Mouse (Mus musculus) heart, embryonic 11.5 days (tissue): Measurements from ENCODE around the gene Fggy. TPM values are rescaled to one million over a fixed set of nuclear protein-coding genes. Genes with fewer than 3 reads are reported as not detected.

Experiments used
- ATAC-seq: fragments of 200-750 bp; cut with Nextera tagmentation; replicated peaks from 2 replicates; pipeline ENCODE4 v1.8.0; 2017; ENCODE audit warnings: moderate library complexity; ENCODE audit not compliant: insufficient number of reproducible peaks, low FRiP score, low TSS enrichment
- H3K27ac ChIP-seq: fragments of 300-500 bp; sonication (generic); 2 replicates; pipeline ENCODE4 v1.5.1; 2014; ENCODE audit warnings: mild to moderate bottlenecking, low read depth, low read length
- H3K27me3 ChIP-seq: fragments of 300-500 bp; sonication (generic); 2 replicates; pipeline ENCODE4 v1.6.1; 2014; ENCODE audit warnings: mild to moderate bottlenecking, low read length, mixed read lengths; ENCODE audit not compliant: control insufficient read depth, insufficient read depth
- H3K36me3 ChIP-seq: fragments of 300-500 bp; sonication (generic); 2 replicates; pipeline ENCODE4 v1.6.1; 2014; ENCODE audit warnings: mild to moderate bottlenecking, low read length, moderate library complexity, mixed read lengths; ENCODE audit not compliant: control insufficient read depth, insufficient read depth
- H3K4me1 ChIP-seq: fragments of 300-500 bp; sonication (generic); 2 replicates; pipeline ENCODE4 v1.6.1; 2014; ENCODE audit warnings: low read length; ENCODE audit not compliant: control insufficient read depth, insufficient read depth
- H3K4me2 ChIP-seq: fragments of 300-500 bp; sonication (generic); 2 replicates; pipeline ENCODE4 v1.6.1; 2014; ENCODE audit warnings: mild to moderate bottlenecking, moderate library complexity
- H3K4me3 ChIP-seq: fragments of 300-500 bp; sonication (generic); 2 replicates; pipeline ENCODE4 v1.5.1; 2014; ENCODE audit warnings: low read depth, low read length
- H3K9ac ChIP-seq: fragments of 300-500 bp; sonication (generic); 2 replicates; pipeline ENCODE4 v1.6.1; 2014; ENCODE audit warnings: mild to moderate bottlenecking, low read depth, low read length, moderate library complexity
- H3K9me3 ChIP-seq: fragments of 300-500 bp; sonication (generic); replicated peaks from 2 replicates; pipeline ENCODE4 v1.6.1; 2016; ENCODE audit warnings: low read length; ENCODE audit not compliant: control insufficient read depth
- WGBS: fragments of 180-500 bp; shearing (Covaris S2); extraction: QIAGEN DNeasy Blood & Tissue Kit; methylation state at CpG from one replicate; pipeline ENCODE4 v1.1.7; 2014; ENCODE audit not compliant: insufficient replicate concordance; 5-methylcytosine and 5-hydroxymethylcytosine counted together
- polyA plus RNA-seq: library from polyadenylated mRNA; unstranded; fragments of >200 nt; fragmentation: Nextera tagmentation; extraction: Ambion mirVana; gene quantifications from 2 replicates; pipeline ENCODE4 v1.2.1, GENCODE M21; 2014

Gene Fggy
- polyA plus RNA-seq, 1 experiment from 2014 or later = 5.9 TPM

- Histone ChIP-seq H3K4me1 (0 out of 2 replicates have a peak, but pooled peaks cover 6% of the 10 kb centered on the region), H3K4me3 (no peak overlapping the region), H3K36me3 (no peaks in the 10 kb centered on the region), H3K27me3 (no peaks in the 10 kb centered on the region), H3K9me3 (no peaks in the 10 kb centered on the region), H3K9ac (no peak overlapping the region), H3K27ac (no peak overlapping the region), H3K4me2 (no peak overlapping the region)
- 83% methylated on average over 2 of the region's 2 CpGs for WGBS
- no peak for ATAC-seq
Measured at GRCm38 (mm10) chr4:95676390-95676789, 119.1 kb downstream of the Fggy start.

- no peaks in the 10 kb centered on the region for H3K9me3 ChIP-seq
- ATAC-seq = no peak
- H3K9ac ChIP-seq = no peak overlapping the region
- 86% methylated on average over 5 of the region's 5 CpGs for whole genome bisulfite sequencing
- no peak overlapping the region for H3K4me2 ChIP-seq
- H3K27me3 ChIP-seq = no peaks in the 10 kb centered on the region
- H3K36me3 ChIP-seq = no peaks in the 10 kb centered on the region
- H3K4me3 ChIP-seq = no peak overlapping the region
- peaks cover 13% of the 10 kb centered on the region for H3K4me1 ChIP-seq
- no peak overlapping the region for H3K27ac ChIP-seq
Measured at GRCm38 (mm10) chr4:95680756-95681449, 123.6 kb downstream of the Fggy start.

- no peak overlapping the region for H3K27ac ChIP-seq
- H3K27me3 ChIP-seq = no peaks in the 10 kb centered on the region
- no peak overlapping the region for H3K9ac ChIP-seq
- 10% methylated on average over 4 of the region's 4 CpGs for WGBS
- no peak overlapping the region for H3K4me3 ChIP-seq
- peaks cover 11% of the 10 kb centered on the region for H3K4me1 ChIP-seq
- no peak overlapping the region for H3K4me2 ChIP-seq
- no peaks in the 10 kb centered on the region for H3K36me3 ChIP-seq
- no peaks in the 10 kb centered on the region for H3K9me3 ChIP-seq
- ATAC-seq = peak; percentile 52; the same call in 1 of the 2 replicates
Measured at GRCm38 (mm10) chr4:95684522-95685080, 127.3 kb downstream of the Fggy start.

GRCm38 (mm10) chr4:95686775-95687174, 129.5 kb downstream of the Fggy start:
- Histone ChIP-seq H3K27ac (no peak overlapping the region), H3K9me3 (no peaks in the 10 kb centered on the region), H3K27me3 (no peaks in the 10 kb centered on the region), H3K36me3 (no peaks in the 10 kb centered on the region), H3K4me1 (peaks cover 7% of the 10 kb centered on the region), H3K9ac (no peak overlapping the region), H3K4me3 (no peak overlapping the region), H3K4me2 (no peak overlapping the region)
- ATAC-seq = no peak
- 72% methylated on average over 2 of the region's 2 CpGs for WGBS

- peaks cover 7% of the 10 kb centered on the region for H3K4me1 ChIP-seq
- H3K27ac ChIP-seq = no peak overlapping the region
- no peak for ATAC-seq
- H3K4me3 ChIP-seq = no peak overlapping the region
- no peaks in the 10 kb centered on the region for H3K9me3 ChIP-seq
- no peak overlapping the region for H3K4me2 ChIP-seq
- H3K36me3 ChIP-seq = no peaks in the 10 kb centered on the region
- 81% methylated on average over 5 of the region's 5 CpGs for WGBS
- no peaks in the 10 kb centered on the region for H3K27me3 ChIP-seq
- H3K9ac ChIP-seq = no peak overlapping the region
Measured at GRCm38 (mm10) chr4:95687350-95687749, 130.0 kb downstream of the Fggy start.

- no peak overlapping the region for H3K4me3 ChIP-seq
- no peaks in the 10 kb centered on the region for H3K36me3 ChIP-seq
- H3K4me2 ChIP-seq = no peak overlapping the region
- H3K9me3 ChIP-seq = no peaks in the 10 kb centered on the region
- no peak for ATAC-seq
- no peak overlapping the region for H3K27ac ChIP-seq
- WGBS = 84% methylated on average over 4 of the region's 4 CpGs
- no peaks in the 10 kb centered on the region for H3K27me3 ChIP-seq
- no peak overlapping the region for H3K9ac ChIP-seq
- H3K4me1 ChIP-seq = peaks cover 7% of the 10 kb centered on the region
Measured at GRCm38 (mm10) chr4:95688159-95688558, 130.9 kb downstream of the Fggy start.

GRCm38 (mm10) chr4:95700366-95700765, 143.1 kb downstream of the Fggy start:
- no peak for ATAC-seq
- H3K27me3 ChIP-seq = no peaks in the 10 kb centered on the region
- H3K4me2 ChIP-seq = no peak overlapping the region
- no peaks in the 10 kb centered on the region for H3K4me1 ChIP-seq
- H3K27ac ChIP-seq = no peak overlapping the region
- H3K9ac ChIP-seq = no peak overlapping the region
- WGBS = 79% methylated on average over 2 of the region's 2 CpGs
- no peaks in the 10 kb centered on the region for H3K9me3 ChIP-seq
- H3K36me3 ChIP-seq = no peaks in the 10 kb centered on the region
- H3K4me3 ChIP-seq = no peak overlapping the region

GRCm38 (mm10) chr4:95707941-95708897, 150.9 kb downstream of the Fggy start:
- Histone ChIP-seq H3K9me3 (no peaks in the 10 kb centered on the region), H3K27ac (no peak overlapping the region), H3K4me2 (no peak overlapping the region), H3K9ac (no peak overlapping the region), H3K4me3 (no peak overlapping the region), H3K36me3 (no peaks in the 10 kb centered on the region), H3K27me3 (no peaks in the 10 kb centered on the region), H3K4me1 (no peaks in the 10 kb centered on the region)
- ATAC-seq = no peak
- 69% methylated on average over 5 of the region's 5 CpGs for WGBS
